Comparison of ENCODE assay signal across 8 mouse cellular contexts in genomic region chr1:177338466-177339206, GRCm38 (mm10).
A peak's percentile ranks its signal among the peaks of the same experiment; 100 is the strongest.
DNase-seq lines count a peak whose midpoint lies in the region; ATAC-seq lines count a peak whose summit lies in the region.

No protein-coding gene starts in this region.

- ATAC-seq in activated CD4-positive, CD25-positive, alpha-beta regulatory T cell, adult 4 months, result peak; percentile 71
- ATAC-seq in erythroid progenitor cell, adult 5-6 weeks (replicated peaks; ENCODE audit: low FRiP score, poor library complexity, severe bottlenecking), result no peak

- no peaks in the 10 kb centered on the region for H3K27me3 ChIP-seq in megakaryocyte, embryonic 14.5 days (replicated peaks)

- H3K4me3 ChIP-seq in megakaryocyte, embryonic 14.5 days (replicated peaks), result peak overlapping the region; percentile 92

- H3K36me3 ChIP-seq in megakaryocyte, embryonic 14.5 days (replicated peaks; ENCODE audit: low read length), result no peaks in the 10 kb centered on the region

- H3K9me3 ChIP-seq in megakaryocyte, embryonic 14.5 days, result no peaks in the 10 kb centered on the region

- peaks cover 24% of the 10 kb centered on the region for H3K4me1 ChIP-seq in megakaryocyte, embryonic 14.5 days

- intact Hi-C loops in left cerebral cortex, postnatal 10 days (cut with DNase I), result no loop called here

- peak; percentile 51 to 61 for DNase-seq in cerebellum, postnatal 14 days
- DNase-seq in gastrocnemius, adult 18-20 months (ENCODE audit: low spot score), result peak; percentile 18
- peak; percentile 39 for DNase-seq in induced T-regulatory cell, adult 2 months (ENCODE audit: low read depth)
- DNase-seq in left cerebral cortex, postnatal 10 days (ENCODE audit: extremely low spot score in 1 of 2, low spot score in 2 of 2), result peak; percentile 71 to 79
- DNase-seq in right cerebral cortex, postnatal 14 days, result peak; percentile 64

Comparison
In these comparisons a context has a peak if more than half of its experiments do, and no peak if none do; other contexts are left out.
1. DNase-seq: peak in every context shown above with its lines; median percentile 75 in left cerebral cortex, postnatal 10 days; 64 in right cerebral cortex, postnatal 14 days; 56 in cerebellum, postnatal 14 days; 39 in induced T-regulatory cell, adult 2 months; 18 in gastrocnemius, adult 18-20 months.